ENCODE assay signal across 20 mouse cellular contexts in genomic region chr1:167382316-167382715, GRCm38 (mm10). TPM values are rescaled to one million over a fixed set of nuclear protein-coding genes. Genes with fewer than 3 reads are reported as not detected.
A peak's percentile ranks its signal among the peaks of the same experiment; 100 is the strongest.
DNase-seq lines count a peak whose midpoint lies in the region; ATAC-seq and TF ChIP-seq lines count a peak whose summit lies in the region.
"Had no signal": no experiment of that assay in that cellular context is flagged by ENCODE, and none has a peak within 500 bp of the region (broad histone marks: within the 10 kb centered on the region; RNA-seq: fewer than 3 reads in every experiment).

No protein-coding gene starts in this region.

- intact Hi-C loops in heart, postnatal 25 days (cut with DNase I), result no loop called here

- H3K4me2 ChIP-seq in liver, embryonic 12.5 days, result peak overlapping the region; percentile 79
- no peak overlapping the region for H3K4me2 ChIP-seq in forebrain, embryonic 15.5 days (replicated peaks)
- H3K4me2 ChIP-seq: forebrain, embryonic 13.5 days; hindbrain, embryonic 15.5 days had no signal

- no peak for TF ChIP-seq CTCF in bone marrow, adult 2 months (IDR thresholded peaks at IDR 0.05; ENCODE audit: control insufficient read depth, insufficient read depth, low read length)
- TF ChIP-seq CTCF in small intestine, adult 2 months (IDR thresholded peaks at IDR 0.05; ENCODE audit: extremely low read depth, insufficient read length, insufficient replicate concordance, low read depth, low read length), result 0 out of 2 replicates have a peak, but pooled peaks have one; percentile 16

- ATAC-seq in liver, embryonic 12.5 days, result no peak
- ATAC-seq in forebrain, embryonic 15.5 days (replicated peaks), result no peak
- ATAC-seq: activated CD4-positive, CD25-positive, alpha-beta regulatory T cell, adult 4 months; forebrain, embryonic 13.5 days had no signal

- peaks cover 1% of the 10 kb centered on the region; the same call in 1 of the 2 replicates for H3K4me1 ChIP-seq in bone marrow, adult 2 months (ENCODE audit: control insufficient read depth, insufficient read depth, low read length)
- H3K4me1 ChIP-seq in liver, embryonic 12.5 days, result peaks cover 98% of the 10 kb centered on the region
- H3K4me1 ChIP-seq in small intestine, adult 2 months (ENCODE audit: control insufficient read depth, insufficient read depth, insufficient read length, low read length), result peaks cover 60% of the 10 kb centered on the region
- H3K4me1 ChIP-seq in forebrain, embryonic 15.5 days, result 0 out of 2 replicates have a peak, but pooled peaks cover 7% of the 10 kb centered on the region
- H3K4me1 ChIP-seq: hindbrain, embryonic 15.5 days had no signal

- peaks cover 71% of the 10 kb centered on the region for H3K36me3 ChIP-seq in liver, embryonic 12.5 days
- H3K36me3 ChIP-seq in small intestine, adult 2 months (ENCODE audit: control insufficient read depth, insufficient read depth, low read length), result peaks cover 2% of the 10 kb centered on the region
- no peaks in the 10 kb centered on the region for H3K36me3 ChIP-seq in forebrain, embryonic 15.5 days
- H3K36me3 ChIP-seq: embryonic facial prominence, embryonic 10.5 days; G1E had no signal

- WGBS in bone marrow, adult 2 months, result 68% methylated on average over 7 of the region's 7 CpGs
- 34% methylated on average over 7 of the region's 7 CpGs for WGBS in liver, embryonic 12.5 days (ENCODE audit: insufficient replicate concordance)
- WGBS in small intestine, adult 2 months, result 34% methylated on average over 7 of the region's 7 CpGs
- 78% methylated on average over 7 of the region's 7 CpGs for WGBS in forebrain, embryonic 15.5 days

- peak; percentile 81 for DNase-seq in heart, adult 11 months
- DNase-seq in heart, postnatal 25 days (ENCODE audit: low spot score), result no peak
- no peak for DNase-seq in adrenal gland, adult 2 months
- DNase-seq: cerebellum, adult 2 months; gastrocnemius, postnatal 10 days; heart, adult 18-20 months; kidney, postnatal 10 days; layer of hippocampus, postnatal 36 days; midbrain, embryonic 14.5 days; right cerebral cortex, postnatal 14 days had no signal

- H3K27me3 ChIP-seq in liver, embryonic 12.5 days (replicated peaks), result no peaks in the 10 kb centered on the region
- no peaks in the 10 kb centered on the region for H3K27me3 ChIP-seq in small intestine, adult 2 months (ENCODE audit: control insufficient read depth, insufficient read depth, low read length)
- H3K27me3 ChIP-seq in forebrain, embryonic 15.5 days, result no peaks in the 10 kb centered on the region
- H3K27me3 ChIP-seq: forebrain, embryonic 13.5 days; hindbrain, embryonic 15.5 days had no signal

- peak overlapping the region; percentile 70 for H3K9ac ChIP-seq in liver, embryonic 12.5 days
- H3K9ac ChIP-seq in forebrain, embryonic 15.5 days (replicated peaks), result no peak overlapping the region
- H3K9ac ChIP-seq: forebrain, embryonic 13.5 days; hindbrain, embryonic 15.5 days had no signal

- TF ChIP-seq POLR2A in bone marrow, adult 2 months (IDR thresholded peaks at IDR 0.05; ENCODE audit: borderline replicate concordance, control insufficient read depth, low read depth, low read length), result no peak
- TF ChIP-seq POLR2A in small intestine, adult 2 months (IDR thresholded peaks at IDR 0.05; ENCODE audit: low read depth, low read length), result no peak

- peak overlapping the region; percentile 23; the same call in 1 of the 2 replicates for H3K27ac ChIP-seq in bone marrow, adult 2 months (ENCODE audit: control insufficient read depth, insufficient read depth, low read depth, low read length, poor library complexity)
- H3K27ac ChIP-seq in liver, embryonic 12.5 days, result peak overlapping the region; percentile 100
- H3K27ac ChIP-seq in small intestine, adult 2 months (ENCODE audit: insufficient read depth, low read depth, low read length), result peak overlapping the region; percentile 89
- H3K27ac ChIP-seq in forebrain, embryonic 15.5 days (replicated peaks), result no peak overlapping the region
- H3K27ac ChIP-seq: embryonic facial prominence, embryonic 10.5 days; forebrain, embryonic 13.5 days; hindbrain, embryonic 15.5 days; macrophage had no signal

- H3K4me3 ChIP-seq in bone marrow, adult 2 months (replicated peaks; ENCODE audit: control insufficient read depth, low read depth, low read length), result no peak overlapping the region
- peak overlapping the region; percentile 38 for H3K4me3 ChIP-seq in liver, embryonic 12.5 days
- peak overlapping the region; percentile 2; the same call in 1 of the 2 replicates for H3K4me3 ChIP-seq in small intestine, adult 2 months (ENCODE audit: low read depth, low read length)
- H3K4me3 ChIP-seq in forebrain, embryonic 15.5 days, result no peak overlapping the region
- H3K4me3 ChIP-seq: embryonic facial prominence, embryonic 10.5 days; forebrain, embryonic 13.5 days; hindbrain, embryonic 15.5 days had no signal

- no peaks in the 10 kb centered on the region for H3K9me3 ChIP-seq in liver, embryonic 12.5 days (replicated peaks)
- H3K9me3 ChIP-seq in forebrain, embryonic 15.5 days, result no peaks in the 10 kb centered on the region
- H3K9me3 ChIP-seq: embryonic facial prominence, embryonic 10.5 days; forebrain, embryonic 13.5 days; G1E; hindbrain, embryonic 15.5 days had no signal

RNA-seq across cellular contexts. Expression of gene Mgst3, which starts 11.3 kb away (rescaled TPM):
- total RNA-seq in heart, postnatal 25 days (2021), result 100 to 1,000 TPM; 284 to 285 TPM
- polyA plus RNA-seq in bone marrow, adult 2 months (2011; ENCODE audit: insufficient read depth, insufficient read length, low replicate concordance, missing spikeins), result 101 and 121 TPM in 2 replicates
- polyA plus RNA-seq in liver, embryonic 12.5 days (2016; fragmentation: Nextera tagmentation; extraction: Ambion mirVana), result 388 and 396 TPM in 2 replicates
- polyA plus RNA-seq in small intestine, adult 2 months (2012; rRNA removed), result 1,045 and 1,081 TPM in 2 replicates
- polyA plus RNA-seq in forebrain, embryonic 15.5 days (2015; fragmentation: Nextera tagmentation; extraction: Ambion mirVana), result 95.3 and 98.6 TPM in 2 replicates
- total RNA-seq in adrenal gland, adult 2 months (2021), result 10 to 100 TPM; 79.0 to 84.2 TPM
- polyA plus RNA-seq in adrenal gland, adult 2 months (2012; rRNA removed), result 298 and 342 TPM in 2 replicates

RNA-seq across cellular contexts. Expression of gene Aldh9a1, which starts 32.5 kb away (rescaled TPM):
- 10 to 100 TPM; 21.4 to 23.6 TPM for total RNA-seq in heart, postnatal 25 days (2021)
- 14.1 and 23.8 TPM in 2 replicates for polyA plus RNA-seq in bone marrow, adult 2 months (2011; ENCODE audit: insufficient read depth, insufficient read length, low replicate concordance, missing spikeins)
- 94.4 and 99.5 TPM in 2 replicates for polyA plus RNA-seq in liver, embryonic 12.5 days (2016; fragmentation: Nextera tagmentation; extraction: Ambion mirVana)
- polyA plus RNA-seq in small intestine, adult 2 months (2012; rRNA removed), result 33.8 and 112 TPM in 2 replicates
- 26.4 and 29.5 TPM in 2 replicates for polyA plus RNA-seq in forebrain, embryonic 15.5 days (2015; fragmentation: Nextera tagmentation; extraction: Ambion mirVana)
- total RNA-seq in adrenal gland, adult 2 months (2021), result 10 to 100 TPM; 77.1 to 84.8 TPM
- polyA plus RNA-seq in adrenal gland, adult 2 months (2012; rRNA removed), result 62.4 and 62.8 TPM in 2 replicates

Comparison
In these comparisons a context has a peak if more than half of its experiments do, and no peak if none do; other contexts are left out.
1. H3K4me3 ChIP-seq: peak in liver, embryonic 12.5 days (single experiment) and small intestine, adult 2 months (single experiment); none in bone marrow, adult 2 months (single experiment) and forebrain, embryonic 15.5 days (single experiment).